Mouse (Mus musculus) forelimb bud, embryonic 11.5 days (tissue): ENCODE measurements around the gene St6galnac1.
A peak's percentile ranks its signal among the peaks of the same experiment; 100 is the strongest.
"Not testable (repeated sequence)": the region's sequence is repeated elsewhere in the genome, so short reads cannot be mapped to it uniquely, and the experiment has no call there.

Experiments
- DNase-seq: peaks from one replicate; pipeline ENCODE4 v3.0.0-alpha.2; 2012; ENCODE audit warnings: low read depth, low spot score

The St6galnac1 gene

DNA sequence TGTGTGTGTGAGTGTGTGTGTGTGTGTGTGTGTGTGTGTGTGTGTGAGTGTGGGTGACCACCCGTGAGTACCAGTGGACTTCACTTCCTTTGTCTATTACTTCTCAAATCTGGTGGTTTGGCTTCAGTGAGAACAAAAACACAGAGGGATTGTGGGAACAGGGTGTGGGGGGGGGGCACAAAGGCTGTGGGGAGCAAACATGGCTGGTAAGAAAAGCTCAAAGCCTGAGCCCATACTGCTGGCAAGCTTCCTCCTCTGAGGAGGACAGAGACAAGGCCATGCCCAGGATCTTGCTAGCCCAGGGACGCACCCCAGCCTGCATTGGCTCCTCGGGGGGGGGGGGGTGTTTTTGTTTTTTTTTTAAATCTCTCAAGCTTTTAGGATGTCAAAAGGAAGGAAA is 32.2 kb upstream of the St6galnac1 start:
- DNase-seq, result no peak

- no peak for DNase-seq
Measured at GRCm38 (mm10) chr11:116807116-116807515, 31.8 kb upstream of the St6galnac1 start.

GRCm38 (mm10) chr11:116806136-116807071 is 31.1 kb upstream of the St6galnac1 start:
- no peak for DNase-seq

GRCm38 (mm10) chr11:116802709-116803108 is 27.4 kb upstream of the St6galnac1 start:
- DNase-seq, result no peak

GRCm38 (mm10) chr11:116801106-116801505 is 25.8 kb upstream of the St6galnac1 start:
- DNase-seq, result no peak

GRCm38 (mm10) chr11:116799364-116799763 is 24.1 kb upstream of the St6galnac1 start:
- DNase-seq, result no peak

DNA sequence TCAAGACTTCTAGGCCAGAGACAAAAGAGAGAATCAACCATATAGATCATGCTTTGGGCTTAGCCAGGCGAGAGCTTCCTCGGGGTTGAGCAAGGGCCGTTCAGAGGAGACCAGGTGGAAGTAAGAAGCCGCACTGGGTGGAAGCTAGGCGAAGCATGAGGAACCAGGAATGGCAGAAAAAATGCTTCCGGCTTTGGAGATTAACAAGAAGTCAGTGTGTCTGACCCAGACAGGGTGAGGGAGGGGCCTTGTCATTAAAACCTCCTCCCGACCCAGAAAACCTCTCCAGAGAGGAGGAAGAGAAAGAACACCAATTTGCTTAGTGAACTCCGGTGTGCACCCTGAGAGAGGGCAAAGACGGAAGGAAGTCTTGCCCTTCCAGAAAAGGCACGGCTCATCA is 8.9 kb upstream of the St6galnac1 start:
- no peak for DNase-seq

GRCm38 (mm10) chr11:116782737-116783145 is 7.4 kb upstream of the St6galnac1 start:
- peak; percentile 78 for DNase-seq

DNA sequence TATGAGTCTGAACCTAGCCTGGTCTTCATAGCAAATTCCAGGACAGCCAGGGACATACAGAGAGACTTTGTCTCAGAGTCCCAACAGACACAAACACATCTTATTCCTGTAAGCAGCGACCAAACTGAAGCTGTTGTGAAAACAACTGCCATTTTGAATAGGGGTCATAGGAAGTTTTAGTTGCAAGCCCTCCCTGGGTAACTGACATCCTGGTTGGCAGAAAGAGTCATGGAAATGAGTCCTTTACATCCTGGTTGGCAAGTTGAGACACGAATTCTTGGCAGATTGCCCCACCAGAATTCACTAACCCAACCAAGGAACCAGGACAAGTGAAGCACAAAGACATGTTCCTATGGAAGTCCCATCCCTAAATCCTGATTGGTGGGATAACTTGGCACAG is 2.1 kb downstream of the St6galnac1 start:
- no peak for DNase-seq

DNA sequence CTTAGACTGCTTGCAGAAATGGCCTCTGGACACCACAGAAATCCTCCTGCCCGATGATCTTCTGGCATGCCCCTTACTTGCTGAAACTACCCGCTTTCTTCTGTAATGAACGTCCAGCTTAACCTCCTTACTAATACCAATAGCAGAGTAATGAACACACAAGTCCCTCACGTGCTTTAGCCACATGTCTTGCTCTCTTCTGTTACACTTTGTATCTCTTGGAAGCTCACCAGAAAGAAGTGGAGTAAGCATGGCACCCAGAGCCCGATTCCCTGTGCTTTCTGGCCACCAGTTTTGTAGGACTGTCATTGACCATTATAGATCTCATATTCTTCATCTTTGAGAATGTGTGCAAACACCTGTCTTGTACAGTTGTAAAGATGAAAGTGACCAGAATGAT is 5.4 kb downstream of the St6galnac1 start:
- no peak for DNase-seq

GRCm38 (mm10) chr11:116764946-116765345 is 10.4 kb downstream of the St6galnac1 start:
- DNase-seq, result no peak

GRCm38 (mm10) chr11:116764346-116764745 is 11.0 kb downstream of the St6galnac1 start:
- DNase-seq, result no peak

- DNase-seq, result no peak
Measured at GRCm38 (mm10) chr11:116755191-116755590, 20.1 kb downstream of the St6galnac1 start.

DNA sequence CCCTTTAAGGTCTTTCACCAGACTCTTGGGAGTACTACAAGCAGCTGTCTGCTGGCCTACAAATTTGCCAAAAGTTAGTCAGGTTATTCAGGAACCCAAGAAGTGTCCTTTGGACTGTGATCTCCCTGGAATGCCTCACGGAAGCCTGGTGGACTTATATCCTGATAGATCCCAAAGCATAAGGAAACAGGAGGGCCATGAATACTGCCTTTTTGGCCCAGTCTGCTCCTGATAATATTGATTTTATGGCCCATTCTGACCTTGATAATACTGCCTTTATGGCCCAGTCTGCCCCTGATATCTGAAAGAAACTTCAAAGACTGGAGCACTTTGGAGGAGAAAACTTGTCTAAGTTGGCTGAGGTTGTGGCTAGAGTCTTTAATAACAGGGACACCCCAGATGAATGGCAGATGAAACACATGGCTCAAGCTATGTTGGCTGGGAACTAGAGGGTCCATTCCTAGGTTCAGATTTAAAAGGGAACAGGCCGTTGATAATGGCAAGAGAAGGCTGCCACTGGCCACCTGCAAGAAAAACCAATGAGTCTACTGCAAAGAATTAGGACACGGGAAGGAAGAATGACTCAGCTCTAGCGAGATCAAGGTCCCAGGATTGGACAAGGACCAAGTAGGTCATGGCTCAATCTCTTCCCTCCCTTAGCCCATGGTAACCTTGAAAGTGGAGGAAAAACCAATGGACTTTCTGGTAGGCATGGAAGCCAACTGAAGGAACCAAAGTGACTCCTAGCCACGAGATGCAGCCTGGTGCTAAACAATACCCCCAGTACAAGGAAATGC is 21.4 kb downstream of the St6galnac1 start:
- DNase-seq, result no peak

DNA sequence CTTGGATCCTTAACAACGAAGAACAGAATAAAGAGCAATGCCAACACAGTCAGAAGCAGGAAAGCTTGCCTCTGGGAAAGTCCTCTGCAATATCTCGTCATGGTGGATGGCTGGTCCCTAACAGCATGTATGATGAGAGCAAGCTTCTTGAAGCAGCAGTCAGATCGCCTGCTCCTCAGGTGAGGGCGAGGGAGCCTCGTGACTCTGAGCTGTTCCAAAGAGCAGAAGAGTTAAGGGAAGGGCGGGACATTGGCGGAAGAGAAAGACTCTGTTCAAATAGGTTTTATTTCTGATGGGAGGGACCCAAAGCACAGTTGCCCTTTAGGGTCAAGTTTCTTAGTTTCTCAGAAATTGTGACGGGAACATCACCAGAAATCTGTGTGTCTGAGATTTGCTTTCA is 25.6 kb downstream of the St6galnac1 start:
- DNase-seq, result no peak

- not testable (repeated sequence) for DNase-seq
Measured at GRCm38 (mm10) chr11:116748692-116749091, 26.6 kb downstream of the St6galnac1 start.

GRCm38 (mm10) chr11:116746822-116747221 is 28.5 kb downstream of the St6galnac1 start:
- DNase-seq, result not testable (repeated sequence)

DNA sequence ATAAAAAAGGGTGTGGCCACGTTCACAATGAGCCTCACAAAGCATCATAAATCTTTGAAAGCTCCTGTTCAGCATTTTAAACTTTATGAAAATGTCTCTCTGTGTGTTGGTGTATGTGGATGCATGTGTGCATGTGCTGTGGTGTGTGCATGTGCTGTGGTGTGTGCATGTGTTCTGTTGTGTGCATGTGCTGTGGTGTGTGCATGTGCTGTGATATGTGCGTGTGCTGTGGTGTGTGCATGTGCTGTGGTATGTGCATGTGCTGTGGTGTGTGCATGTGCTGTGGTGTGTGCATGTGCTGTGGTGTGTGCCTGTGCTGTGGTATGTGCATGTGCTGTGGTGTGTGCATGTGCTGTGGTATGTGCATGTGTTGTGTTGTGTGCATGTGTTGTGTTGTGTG is 29.9 kb downstream of the St6galnac1 start:
- DNase-seq, result not testable (repeated sequence)

DNA sequence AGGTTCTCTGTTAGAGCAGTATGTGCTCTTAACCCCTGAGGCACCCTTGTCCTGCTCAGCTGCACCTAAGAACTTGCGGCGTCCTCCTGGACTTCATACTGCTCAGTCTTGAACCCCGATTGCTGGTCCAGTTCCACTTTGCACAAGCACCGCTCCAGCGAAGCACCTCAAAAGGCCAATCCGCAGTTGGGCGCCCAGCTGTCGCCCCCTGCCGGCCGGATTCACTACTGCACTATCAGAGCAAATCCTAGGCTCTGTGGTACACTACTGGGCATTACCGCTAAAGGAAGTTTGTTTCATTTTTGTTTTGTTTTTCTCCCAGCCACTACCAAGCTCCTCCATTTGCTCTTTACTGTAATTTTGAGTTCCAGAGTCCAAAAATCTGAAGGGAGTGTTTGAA is 36.9 kb downstream of the St6galnac1 start:
- DNase-seq, result no peak

- DNase-seq, result no peak
Measured at GRCm38 (mm10) chr11:116732536-116732935, 42.8 kb downstream of the St6galnac1 start.

GRCm38 (mm10) chr11:116731060-116731580 is 44.2 kb downstream of the St6galnac1 start:
- DNase-seq, result not testable (repeated sequence)
